Mouse (Mus musculus) left cerebral cortex, postnatal 4 days (tissue): Measurements from ENCODE around the gene Slc22a15. TPM values are rescaled to one million over a fixed set of nuclear protein-coding genes. Genes with fewer than 3 reads are reported as not detected.

Experiments used
- DNase-seq: peaks from one replicate; pipeline ENCODE4 v3.0.0-alpha.2; 2022
- intact Hi-C: fragments of 180-260 bp; cut with DNase I; formaldehyde crosslinking; loops from one replicate; pipeline ENCODE4 v1.15.1; 2025
- total RNA-seq, 2 experiments: library from RNA; stranded (reverse); gene quantifications; 2 replicates each; pipeline ENCODE4 v1.2.3; 2021

Gene Slc22a15
- total RNA-seq, 2 experiments from 2014 or later, result 17.5 to 17.8 TPM

DNA sequence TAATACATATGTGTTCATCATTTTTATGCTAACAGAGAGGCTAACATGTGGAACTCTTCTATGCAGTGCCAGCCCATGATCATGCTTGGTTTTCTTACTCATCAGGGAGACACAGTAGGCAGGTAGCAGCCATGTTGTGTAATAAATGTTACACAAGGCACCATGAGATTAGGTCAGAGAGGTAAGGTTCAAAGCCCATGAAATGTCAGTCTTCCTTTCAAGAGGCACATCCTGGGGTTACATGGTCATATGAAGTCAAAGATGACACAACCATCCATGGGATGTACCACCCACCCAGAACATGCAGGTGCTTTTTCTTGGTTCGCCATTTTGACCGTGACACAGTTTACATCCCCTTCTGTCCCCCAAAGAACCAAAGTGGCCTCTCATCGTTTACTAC is 5.7 kb downstream of the Slc22a15 start:
- intact Hi-C loops, result no loop called here
- no peak for DNase-seq

DNA sequence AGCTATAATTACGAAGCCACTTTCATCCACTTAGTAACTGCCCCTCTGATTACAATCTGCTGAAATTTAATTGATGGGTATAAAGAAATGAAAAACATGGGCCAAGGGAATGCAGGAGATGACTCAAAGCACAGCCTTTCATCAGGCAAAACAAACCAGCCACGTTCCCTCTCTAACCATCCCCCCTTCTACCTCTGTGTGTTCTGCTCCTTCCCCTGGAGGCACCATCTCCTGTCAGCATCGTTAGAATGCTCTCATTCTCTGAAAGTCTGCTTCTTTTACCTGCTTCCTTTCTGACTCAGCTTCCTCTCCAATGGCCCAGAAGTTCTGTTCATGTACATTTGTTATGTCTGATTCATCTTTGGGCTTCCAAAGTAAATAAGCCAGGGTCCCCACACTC is 6.6 kb downstream of the Slc22a15 start:
- intact Hi-C loops, result no loop called here
- DNase-seq, result no peak

DNA sequence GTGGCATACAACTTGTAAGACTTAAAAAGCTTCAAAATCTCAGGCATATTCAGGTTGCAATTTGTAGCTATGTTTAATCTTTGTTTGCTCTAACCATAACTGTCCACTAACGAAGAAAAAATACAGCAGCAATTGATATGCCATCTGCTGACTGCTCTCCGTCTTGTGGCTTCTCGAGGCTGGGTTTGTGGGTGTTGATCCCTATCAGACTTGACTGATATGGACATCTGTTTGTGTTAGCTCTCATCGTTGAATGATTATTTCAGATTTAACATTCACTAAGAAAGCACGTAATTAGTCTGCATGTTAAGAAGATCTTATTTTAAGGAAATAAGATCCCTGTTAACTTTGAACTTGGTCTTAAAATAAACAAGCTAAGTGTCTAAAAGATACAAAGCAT is 7.7 kb downstream of the Slc22a15 start:
- no peak for DNase-seq
- intact Hi-C loops, result no loop called here

DNA sequence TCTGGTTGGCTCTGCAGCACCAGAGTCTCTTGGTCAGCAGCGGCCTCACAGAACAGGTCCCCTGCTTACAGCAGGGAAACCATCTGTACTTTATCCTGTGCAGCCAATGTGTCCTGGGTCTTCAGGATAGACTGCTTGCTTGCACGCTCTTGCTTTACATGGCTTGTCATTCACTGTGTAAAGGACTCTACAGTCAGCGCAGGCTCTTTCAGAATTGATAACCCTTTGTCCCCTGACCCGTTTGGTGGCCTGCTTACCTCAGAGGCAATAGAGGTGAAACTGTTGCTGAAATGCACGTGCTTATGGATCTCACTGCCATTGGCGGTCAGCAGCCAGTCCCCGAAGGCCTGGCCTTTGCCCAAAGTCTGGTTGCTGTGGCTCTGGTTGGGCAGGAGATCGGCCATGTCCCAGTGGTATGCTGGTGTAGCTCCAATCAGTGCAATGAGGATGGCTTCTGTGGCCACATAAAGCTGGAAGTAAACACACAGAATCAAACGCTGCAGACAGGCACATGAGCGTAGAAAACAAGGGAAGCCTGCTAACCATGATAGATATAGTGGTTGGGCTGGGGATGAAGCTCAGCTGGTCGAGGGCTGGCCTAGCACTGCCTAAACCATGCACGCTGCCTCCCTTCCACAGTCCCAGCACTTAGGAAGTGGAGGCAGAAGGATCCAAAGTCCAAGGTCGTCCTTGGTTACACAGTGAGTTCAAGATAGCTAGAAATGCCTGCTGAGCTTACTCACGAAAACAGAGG is 9.0 kb downstream of the Slc22a15 start:
- intact Hi-C loops, result no loop called here
- peak; percentile 34 for DNase-seq

DNA sequence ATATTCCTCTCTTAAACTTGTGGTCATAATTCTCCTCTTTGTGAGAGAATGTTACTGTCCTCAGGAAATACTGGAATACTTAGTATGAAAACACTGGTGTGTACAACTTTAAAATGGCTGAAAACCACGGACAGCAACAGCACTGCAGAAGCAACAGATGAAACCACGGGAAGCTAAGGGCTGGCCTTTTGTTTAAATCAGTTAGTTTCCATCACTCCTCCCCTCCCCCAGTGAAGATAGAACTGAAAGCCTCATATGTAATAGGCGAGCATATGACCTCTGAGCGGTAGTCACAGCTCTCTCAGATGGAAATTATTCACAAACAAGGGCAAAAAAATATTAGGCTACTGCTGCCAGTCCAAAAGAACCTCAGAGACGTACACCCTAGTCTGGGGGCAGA is 10.0 kb downstream of the Slc22a15 start:
- no peak for DNase-seq
- intact Hi-C loops, result no loop called here

DNA sequence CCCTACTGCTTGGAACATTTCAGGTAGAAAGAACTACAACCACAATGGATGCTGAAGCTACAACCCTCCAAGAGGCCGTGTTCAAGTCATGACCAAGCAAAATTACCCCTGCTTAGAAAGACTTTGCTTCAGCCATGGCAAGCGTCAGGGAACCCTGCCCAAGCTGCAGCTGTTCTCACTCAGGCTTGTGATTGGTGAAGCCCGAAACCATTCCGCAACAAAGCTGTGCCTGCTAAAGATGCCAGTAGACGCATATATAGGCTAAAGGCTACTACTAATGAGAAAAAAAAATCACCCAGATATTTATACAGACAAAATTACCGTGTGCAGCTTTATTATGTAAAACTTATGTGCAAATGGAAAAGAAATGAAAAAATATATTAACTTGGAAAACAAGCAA is 12.2 kb downstream of the Slc22a15 start:
- intact Hi-C loops, result no loop called here
- peak; percentile 53 for DNase-seq

DNA sequence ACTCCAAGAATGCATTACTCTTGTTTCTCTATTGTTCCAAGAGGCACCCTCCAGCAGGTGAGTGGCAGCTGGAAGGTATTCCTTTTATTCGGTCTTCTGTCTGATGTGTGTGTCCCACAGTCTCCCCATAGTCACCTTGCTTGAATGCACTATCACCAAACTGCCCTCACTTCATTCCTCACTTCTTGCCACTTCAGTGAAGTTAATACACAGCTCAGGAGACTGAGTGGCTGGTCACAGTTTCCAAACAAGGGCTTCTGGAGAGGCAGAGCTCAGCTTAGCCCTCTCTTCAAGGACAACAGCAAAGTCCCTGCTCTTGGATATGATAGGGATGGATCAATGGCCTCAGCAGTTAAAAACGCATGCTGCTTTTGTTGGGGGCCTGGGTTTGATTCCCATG is 17.2 kb downstream of the Slc22a15 start:
- DNase-seq, result no peak
- intact Hi-C loops, result no loop called here

DNA sequence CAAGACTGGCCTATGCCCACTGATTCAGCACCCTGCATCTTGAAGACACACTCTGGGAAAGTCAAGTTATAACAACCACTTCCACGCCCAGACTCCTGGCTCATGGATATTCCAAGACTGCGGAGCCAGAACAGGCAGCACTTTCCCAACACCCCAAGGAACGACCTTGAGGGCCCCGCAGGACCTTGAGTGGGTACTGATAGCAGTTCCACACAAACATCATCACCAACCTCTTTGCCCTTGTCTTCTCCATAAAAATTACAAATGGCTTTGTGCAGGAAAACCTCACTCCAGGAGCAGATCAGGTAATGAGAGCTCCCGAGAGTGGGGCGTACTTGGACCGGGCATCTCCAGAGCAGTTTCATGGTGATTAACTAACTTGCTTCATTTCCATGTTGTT is 19.5 kb downstream of the Slc22a15 start:
- DNase-seq, result no peak
- intact Hi-C loops, result no loop called here

DNA sequence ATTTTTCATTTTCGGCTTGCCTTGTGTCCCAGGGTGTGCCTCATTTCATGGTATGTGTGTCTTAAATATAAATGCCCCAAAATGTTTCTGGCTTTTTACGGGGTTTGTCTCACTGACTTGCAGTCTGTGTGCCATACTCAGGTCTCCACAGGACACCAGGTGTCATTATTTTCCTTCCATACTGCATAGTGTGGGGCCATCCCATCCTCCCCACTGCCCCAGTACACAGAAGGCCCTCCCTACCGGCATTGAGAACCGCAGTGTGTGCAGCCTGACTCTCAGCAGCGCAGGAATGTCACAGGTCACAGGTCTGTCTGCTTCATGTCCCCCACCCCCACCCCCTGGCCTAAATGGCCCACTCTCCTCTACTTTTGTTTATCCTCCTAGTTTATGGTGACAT is 21.2 kb downstream of the Slc22a15 start:
- intact Hi-C loops, result no loop called here

DNA sequence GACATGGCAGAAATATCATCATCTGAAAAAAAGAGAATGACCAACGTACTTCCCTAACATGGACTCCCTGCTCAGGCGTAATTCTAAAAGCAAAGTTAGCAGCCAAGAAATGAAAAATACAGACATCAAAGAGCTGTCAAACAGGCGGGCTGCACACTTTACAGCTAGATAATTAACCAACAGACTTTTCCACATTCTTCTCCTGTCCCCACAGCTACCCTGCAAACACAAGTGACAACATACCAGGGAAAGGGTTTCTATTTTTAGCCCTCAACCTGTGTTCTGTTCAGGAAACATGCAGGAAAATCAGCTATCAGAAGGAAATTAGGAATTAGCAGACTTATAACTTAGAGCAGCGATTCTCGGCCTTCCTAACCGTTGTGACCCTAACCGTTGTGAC is 21.9 kb downstream of the Slc22a15 start:
- intact Hi-C loops, result no loop called here
- DNase-seq, result no peak

More for the DNA sequence above, 21.2 kb downstream of the Slc22a15 start:
- DNase-seq, result no peak

DNA sequence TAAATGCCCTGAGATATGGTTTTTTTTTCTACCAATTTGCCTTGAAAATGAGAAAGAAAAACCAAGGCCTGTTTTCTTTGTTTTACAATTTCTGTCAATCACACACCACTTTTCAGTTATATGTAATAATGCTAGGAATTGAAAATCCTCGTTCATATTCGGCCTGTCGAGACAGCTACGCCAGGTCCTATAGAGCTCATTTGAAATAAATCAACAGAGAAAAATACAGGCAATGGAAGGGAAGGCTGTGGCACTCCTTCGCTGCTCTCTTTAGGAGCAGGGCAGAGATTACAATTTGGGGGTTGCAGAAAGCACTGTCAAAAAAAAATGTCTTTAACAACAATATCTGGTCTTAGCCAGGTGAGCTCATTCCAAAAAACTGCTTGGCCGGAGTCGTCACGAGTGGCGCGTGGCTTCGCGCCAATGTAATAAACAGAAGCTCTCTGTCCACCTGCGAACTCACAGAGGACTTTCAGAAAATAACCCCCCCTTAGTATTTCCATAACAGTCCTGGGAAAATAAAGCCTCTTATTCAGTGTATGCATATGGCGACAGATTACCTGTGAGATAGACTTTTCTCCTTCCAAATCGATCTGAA is 26.8 kb downstream of the Slc22a15 start:
- DNase-seq, result no peak
- intact Hi-C loops, result no loop called here

DNA sequence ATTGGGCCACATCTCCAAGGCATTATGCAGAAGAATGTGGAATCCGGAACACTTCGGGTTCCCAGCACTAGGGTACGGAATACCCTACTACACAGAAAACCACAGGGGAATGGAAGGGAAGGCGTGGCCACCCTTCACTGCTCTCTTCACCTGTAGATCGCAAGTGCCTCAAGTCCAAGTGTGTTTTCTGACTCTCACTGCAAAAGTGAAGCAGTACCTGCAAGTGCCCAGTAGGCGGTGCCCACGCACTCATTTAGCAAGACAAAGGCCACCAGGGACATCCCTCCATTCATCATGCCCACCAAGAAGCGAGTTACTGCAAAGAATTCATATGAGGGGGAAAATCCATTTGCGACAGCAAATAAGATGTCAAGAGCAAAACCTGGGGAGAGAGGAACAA is 27.4 kb downstream of the Slc22a15 start:
- peak; percentile 88 for DNase-seq
- intact Hi-C loops, result no loop called here

DNA sequence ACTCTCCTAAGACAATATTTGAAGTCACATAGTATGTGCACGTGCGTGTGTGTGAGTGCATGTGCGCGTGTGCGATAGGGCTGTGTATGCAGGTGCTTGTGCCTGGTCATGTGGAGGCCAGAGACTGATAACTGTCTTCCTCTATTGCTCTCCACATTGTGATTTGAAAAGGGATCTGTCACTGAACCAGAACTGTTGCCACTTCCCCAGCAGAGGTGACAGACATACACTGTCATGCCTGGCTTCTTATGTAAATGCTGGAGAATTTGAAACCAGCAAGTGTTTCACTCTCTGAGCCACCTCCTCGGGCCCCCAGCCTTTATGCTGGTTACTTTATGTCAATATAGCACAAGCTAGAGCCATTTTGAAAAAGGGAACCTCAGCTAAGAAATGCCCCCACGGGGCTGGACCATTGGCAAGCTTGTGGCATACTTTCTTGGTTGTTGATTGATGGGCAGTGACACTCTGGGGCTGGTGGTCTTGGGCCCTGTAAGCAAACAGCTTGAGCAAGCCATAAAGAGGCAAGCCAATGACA is 28.8 kb downstream of the Slc22a15 start:
- intact Hi-C loops, result no loop called here
- DNase-seq, result no peak

DNA sequence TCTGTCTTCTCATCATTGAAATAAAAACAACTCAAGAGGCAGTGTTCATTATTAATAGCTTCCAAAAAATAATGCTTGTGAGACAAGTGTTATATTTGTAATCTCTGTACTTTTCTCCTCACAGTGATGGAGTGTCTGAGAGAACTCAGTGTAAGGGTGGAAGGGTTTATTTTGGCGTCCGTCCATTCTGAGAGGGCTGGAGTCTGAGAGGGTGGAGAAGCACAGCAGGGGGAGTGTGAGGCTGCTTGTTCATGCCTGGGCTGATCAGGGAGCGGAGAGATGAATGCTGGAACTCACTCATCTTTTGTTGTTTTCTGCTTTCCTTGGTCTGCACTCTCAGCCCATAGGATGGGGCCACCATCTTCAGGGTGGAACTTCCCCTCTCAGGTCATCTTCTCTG is 38.7 kb downstream of the Slc22a15 start:
- intact Hi-C loops, result loop anchor here (10.0 kb wide), 1 partner anchor 359 kb away; no protein-coding TSS in a partner anchor
- DNase-seq, result peak; percentile 84

DNA sequence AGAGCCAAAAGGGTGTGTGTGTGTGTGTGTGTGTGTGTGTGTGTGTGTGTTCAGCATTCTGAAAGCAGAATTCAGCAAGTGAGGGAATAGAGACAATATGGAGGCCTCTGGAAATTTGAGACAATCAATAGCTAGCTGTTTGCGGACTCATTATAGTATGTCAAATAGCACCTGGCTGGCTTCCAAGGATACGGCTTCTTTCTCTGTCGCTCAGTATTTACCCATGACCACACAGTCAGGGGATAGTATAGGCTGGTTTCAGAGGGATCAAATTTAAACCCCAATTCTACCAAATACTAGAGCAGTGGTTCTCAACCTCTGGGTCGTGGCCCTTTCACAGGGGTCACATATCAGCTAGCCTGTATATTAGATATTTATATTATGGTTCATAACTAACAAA is 39.2 kb downstream of the Slc22a15 start:
- intact Hi-C loops, result loop anchor here (10.0 kb wide), 1 partner anchor 360 kb away; no protein-coding TSS in a partner anchor
- DNase-seq, result peak; percentile 47

DNA sequence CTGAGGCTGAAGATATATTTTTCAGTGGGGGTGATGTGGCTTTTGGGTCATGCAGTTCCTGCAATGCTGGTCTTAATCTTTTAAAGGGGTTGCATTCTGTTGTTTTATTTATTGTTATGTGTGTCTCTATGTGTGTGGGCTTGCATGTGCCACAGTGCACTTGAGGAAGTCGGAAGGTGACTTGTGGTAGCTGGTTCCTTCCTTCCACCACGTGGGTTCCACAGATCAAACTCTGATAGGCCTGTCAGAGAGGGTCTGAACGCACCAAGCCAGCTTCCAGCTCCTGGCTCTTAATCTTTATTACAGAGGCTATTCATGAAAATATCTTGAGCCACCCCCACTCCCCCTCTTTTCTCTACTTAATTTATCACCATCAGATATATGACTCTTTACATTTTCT is 40.4 kb downstream of the Slc22a15 start:
- DNase-seq, result no peak
- intact Hi-C loops, result loop anchor here (10.0 kb wide), 1 partner anchor 361 kb away; no protein-coding TSS in a partner anchor

DNA sequence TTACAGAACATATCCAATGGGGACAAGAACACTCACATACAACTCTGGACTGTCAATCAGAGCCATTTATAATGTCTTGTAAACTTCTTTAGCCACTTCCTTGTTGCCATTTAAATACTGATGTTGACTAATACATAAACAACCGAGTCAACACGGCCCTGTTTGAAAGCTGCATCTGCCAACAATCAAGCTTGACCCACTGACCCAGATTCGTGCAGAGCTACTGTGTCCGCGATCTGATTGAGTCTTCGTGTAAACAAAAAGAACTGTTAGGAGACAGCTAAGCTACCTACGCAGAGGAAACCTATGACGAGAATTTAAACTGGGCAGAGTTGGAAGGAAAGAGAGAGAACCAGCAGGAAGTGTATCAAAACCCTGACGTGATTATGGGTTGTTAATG is 42.5 kb downstream of the Slc22a15 start:
- intact Hi-C loops, result loop anchor here (10.0 kb wide), 1 partner anchor 363 kb away; no protein-coding TSS in a partner anchor
- DNase-seq, result no peak

DNA sequence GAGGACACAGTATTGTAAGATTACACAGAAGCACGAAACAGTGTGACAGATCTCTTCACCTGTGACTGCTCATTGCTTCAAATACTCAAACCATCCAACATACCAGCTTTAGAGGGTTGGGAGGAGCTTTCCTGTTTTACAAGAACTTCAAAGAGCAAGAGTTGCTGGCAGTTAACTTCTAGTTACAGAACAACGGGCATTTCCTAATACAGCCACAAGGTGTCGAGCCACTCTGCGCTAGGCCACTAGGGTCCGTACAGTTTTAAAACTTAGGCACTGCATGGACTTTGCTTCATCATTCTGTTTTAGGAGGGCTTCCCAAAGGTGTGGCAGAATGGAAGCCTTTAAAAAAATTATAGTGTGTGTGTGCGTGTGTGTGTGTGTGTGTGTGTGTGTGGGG is 43.4 kb downstream of the Slc22a15 start:
- DNase-seq, result no peak
- intact Hi-C loops, result loop anchor here (10.0 kb wide), 1 partner anchor 364 kb away; no protein-coding TSS in a partner anchor

DNA sequence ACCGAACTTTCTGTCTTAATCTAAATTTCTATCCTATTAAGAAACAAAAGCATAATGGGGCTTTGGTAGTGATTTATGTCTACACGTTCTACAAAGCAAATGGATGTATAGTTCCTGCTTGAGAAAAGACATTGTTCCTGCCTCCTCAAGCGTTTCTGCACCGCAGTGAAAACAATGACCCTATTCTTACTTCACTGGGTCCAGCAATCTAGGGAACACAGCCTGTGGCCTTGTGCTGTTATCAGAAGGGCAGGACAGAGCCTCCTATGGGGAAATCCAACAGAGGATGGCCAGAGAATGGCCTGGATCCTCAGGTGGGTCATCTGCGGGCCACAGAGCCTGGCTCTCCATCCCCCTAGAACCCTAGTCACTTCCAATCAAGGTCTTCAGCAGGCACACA is 46.1 kb downstream of the Slc22a15 start:
- intact Hi-C loops, result no loop called here
- DNase-seq, result no peak

DNA sequence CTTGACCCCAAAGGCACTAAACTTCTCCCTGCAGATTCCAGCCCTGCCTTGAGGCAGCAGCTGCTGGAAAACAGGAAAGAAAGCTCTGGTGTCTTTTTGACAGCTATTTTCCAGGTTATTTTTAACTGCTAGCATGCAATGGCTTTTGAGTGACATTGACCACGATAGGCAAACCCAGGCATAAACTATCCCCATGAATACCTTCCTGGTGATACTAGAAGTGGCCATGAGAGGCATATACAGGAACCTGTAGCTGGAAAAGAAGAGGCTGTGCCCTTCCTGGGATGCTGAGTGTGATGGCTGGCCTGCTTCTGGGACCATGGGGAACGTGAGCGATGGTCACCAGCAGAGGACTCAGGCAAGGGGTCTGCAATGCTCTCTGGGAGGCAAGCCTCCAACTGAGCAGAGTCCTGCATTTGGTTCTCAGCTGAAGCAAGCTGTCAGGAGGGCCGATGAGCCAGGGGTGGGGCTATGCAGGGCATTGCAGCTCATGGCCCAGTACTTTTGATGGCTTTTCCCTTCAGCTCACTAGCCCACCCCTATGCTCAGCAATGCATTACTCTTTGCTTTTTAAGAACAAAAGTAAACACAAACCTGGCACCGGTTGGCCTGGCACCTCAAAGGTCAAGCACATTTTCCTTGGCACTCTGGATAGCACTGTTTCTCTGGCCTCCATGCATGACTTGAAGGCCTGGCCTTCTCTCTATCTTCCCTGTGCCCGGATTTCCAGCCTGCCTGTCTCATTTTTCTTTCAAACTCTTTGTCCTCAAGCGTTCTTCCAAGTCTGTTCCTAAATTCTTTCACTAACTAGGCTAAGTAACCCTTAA is 47.6 kb downstream of the Slc22a15 start:
- DNase-seq, result no peak
- intact Hi-C loops, result no loop called here

DNA sequence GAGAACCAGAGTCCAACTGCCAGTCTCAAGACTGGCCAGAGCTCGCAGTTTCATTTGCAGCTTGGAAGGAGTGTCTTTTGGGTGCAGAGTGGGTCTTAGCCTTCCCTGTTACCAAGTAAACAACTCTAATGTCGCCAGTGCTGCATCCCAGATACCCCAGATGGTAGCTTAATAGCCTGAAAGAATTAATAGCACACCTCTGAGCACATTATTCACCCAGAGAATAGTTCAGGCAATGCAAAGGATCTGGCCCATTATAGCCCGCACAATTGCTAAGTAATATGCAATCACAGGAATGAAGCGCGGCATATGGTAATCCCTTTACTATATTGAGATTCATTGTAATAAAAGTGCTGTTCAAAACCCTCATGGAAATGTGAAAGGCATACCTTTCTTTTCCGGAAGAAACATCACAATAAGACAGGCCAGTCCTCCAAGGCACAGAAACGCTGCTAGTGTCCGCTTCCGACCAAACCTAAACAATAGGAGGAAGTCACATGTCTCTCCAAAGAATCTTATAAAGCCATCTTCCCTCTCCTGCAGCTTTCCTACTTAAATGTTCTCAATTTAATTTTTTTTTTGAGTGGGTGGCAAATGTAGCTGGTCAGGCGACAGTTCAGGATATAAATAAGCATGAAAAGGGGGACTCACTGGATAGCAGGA is 48.9 kb downstream of the Slc22a15 start:
- DNase-seq, result no peak
- intact Hi-C loops, result no loop called here
